Mouse (Mus musculus) layer of hippocampus, adult 11-12 months (tissue): ENCODE data around the gene Zxdc.

Experiments
- DNase-seq: peaks from one replicate; pipeline ENCODE4 v3.0.0; 2022; ENCODE audit warnings: low spot score

The Zxdc gene

GRCm38 (mm10) chr6:90377708-90378107 is 8.4 kb downstream of the Zxdc start:
- DNase-seq: no peak

GRCm38 (mm10) chr6:90381465-90381864 is 12.2 kb downstream of the Zxdc start:
- DNase-seq: no peak

- no peak for DNase-seq
Measured at GRCm38 (mm10) chr6:90390629-90391028, 21.3 kb downstream of the Zxdc start.

- DNase-seq: no peak
Measured at GRCm38 (mm10) chr6:90393948-90394347, 24.7 kb downstream of the Zxdc start.

- no peak for DNase-seq
Measured at GRCm38 (mm10) chr6:90395751-90396150, 26.5 kb downstream of the Zxdc start.

GRCm38 (mm10) chr6:90397291-90397690 is 28.0 kb downstream of the Zxdc start:
- no peak for DNase-seq

GRCm38 (mm10) chr6:90408632-90409031 is 39.3 kb downstream of the Zxdc start:
- no peak for DNase-seq

GRCm38 (mm10) chr6:90410972-90411371 is 41.7 kb downstream of the Zxdc start:
- DNase-seq: no peak

GRCm38 (mm10) chr6:90411926-90412325 is 42.6 kb downstream of the Zxdc start:
- no peak for DNase-seq

- DNase-seq: peak; percentile 76
Measured at GRCm38 (mm10) chr6:90422565-90422964, 53.3 kb downstream of the Zxdc start.

- DNase-seq: no peak
Measured at GRCm38 (mm10) chr6:90425361-90425760, 56.1 kb downstream of the Zxdc start.

- no peak for DNase-seq
Measured at GRCm38 (mm10) chr6:90426003-90426402, 56.7 kb downstream of the Zxdc start.

GRCm38 (mm10) chr6:90428380-90428974 is 59.2 kb downstream of the Zxdc start, which contains the start of gene Cfap100:
Cfap100 (minus strand) TSS chr6:90428797.
- peak; percentile 83 for DNase-seq

GRCm38 (mm10) chr6:90429911-90430310 is 60.6 kb downstream of the Zxdc start:
- DNase-seq: no peak

- peak; percentile 47 for DNase-seq
Measured at GRCm38 (mm10) chr6:90431487-90431886, 62.2 kb downstream of the Zxdc start.

GRCm38 (mm10) chr6:90434687-90435086 is 65.4 kb downstream of the Zxdc start:
- DNase-seq: no peak

- peak; percentile 86 for DNase-seq
Measured at GRCm38 (mm10) chr6:90435195-90435618, 65.9 kb downstream of the Zxdc start.

GRCm38 (mm10) chr6:90436192-90436907 is 67.1 kb downstream of the Zxdc start:
- no peak for DNase-seq

GRCm38 (mm10) chr6:90437041-90437440 is 67.7 kb downstream of the Zxdc start:
- no peak for DNase-seq

- no peak for DNase-seq
Measured at GRCm38 (mm10) chr6:90446883-90447282, 77.6 kb downstream of the Zxdc start.

- DNase-seq: peak; percentile 92
Measured at GRCm38 (mm10) chr6:90450179-90450578, 80.9 kb downstream of the Zxdc start.

- peak; percentile 50 for DNase-seq
Measured at GRCm38 (mm10) chr6:90450697-90451096, 81.4 kb downstream of the Zxdc start.

GRCm38 (mm10) chr6:90451512-90451911 is 82.2 kb downstream of the Zxdc start:
- no peak for DNase-seq

GRCm38 (mm10) chr6:90452603-90453002 is 83.3 kb downstream of the Zxdc start:
- no peak for DNase-seq
